17 mouse cellular contexts compared by ENCODE assay signal in genomic region chrX:133960617-133961016, GRCm38 (mm10). TPM values are rescaled to one million over a fixed set of nuclear protein-coding genes. Genes with fewer than 3 reads are reported as not detected.
"Had no signal": no experiment of that assay in that cellular context is flagged by ENCODE, and none has a peak within 500 bp of the region (broad histone marks: within the 10 kb centered on the region; RNA-seq: fewer than 3 reads in every experiment).

No protein-coding gene starts in this region.

- DNase-seq: kidney, postnatal 10 days; layer of hippocampus, postnatal 36 days; liver, embryonic 13.5 days; liver, postnatal 0 days; lung, postnatal 14 days; retina, postnatal 1 day; right cerebral cortex, postnatal 4 days; spleen, adult 18-20 months; thymus, adult 2 months; thymus, postnatal 25 days had no signal

- H3K9ac ChIP-seq: limb, embryonic 15.5 days; liver, embryonic 13.5 days; liver, postnatal 0 days; lung, embryonic 15.5 days; midbrain, embryonic 15.5 days; neural tube, embryonic 13.5 days had no signal

- H3K36me3 ChIP-seq: limb, embryonic 15.5 days; liver, embryonic 13.5 days; lung, embryonic 15.5 days; midbrain, embryonic 15.5 days; neural tube, embryonic 13.5 days had no signal

- ATAC-seq: liver, postnatal 0 days; midbrain, embryonic 15.5 days had no signal

- H3K4me2 ChIP-seq: limb, embryonic 15.5 days; liver, embryonic 13.5 days; lung, embryonic 15.5 days; midbrain, embryonic 11.5 days; midbrain, embryonic 15.5 days; neural tube, embryonic 13.5 days had no signal

- H3K4me1 ChIP-seq: limb, embryonic 15.5 days; liver, embryonic 13.5 days; lung, embryonic 15.5 days; midbrain, embryonic 15.5 days; neural tube, embryonic 13.5 days had no signal

- H3K27me3 ChIP-seq: liver, embryonic 13.5 days; lung, embryonic 15.5 days; midbrain, embryonic 15.5 days; neural tube, embryonic 13.5 days had no signal

- H3K9me3 ChIP-seq: limb, embryonic 15.5 days; liver, embryonic 13.5 days; lung, embryonic 15.5 days; midbrain, embryonic 15.5 days; neural tube, embryonic 13.5 days had no signal

- H3K4me3 ChIP-seq: limb, embryonic 15.5 days; liver, embryonic 13.5 days; lung, embryonic 15.5 days; midbrain, embryonic 15.5 days; neural tube, embryonic 13.5 days had no signal

- H3K27ac ChIP-seq: limb, embryonic 15.5 days; liver, embryonic 13.5 days; lung, embryonic 15.5 days; midbrain, embryonic 15.5 days; neural tube, embryonic 13.5 days had no signal

RNA-seq across cellular contexts. Expression of gene Srpx2, which starts 52.4 kb away (rescaled TPM):
- total RNA-seq: megakaryocyte, adult 5-6 weeks; monocyte, adult 5-6 weeks had no signal
